Mouse (Mus musculus) regulatory T cell (primary cell): ENCODE measurements around the gene Rpl37.

Experiments used
- in situ Hi-C: fragments of 300-600 bp; cut with MboI, MseI; formaldehyde crosslinking; loops from one replicate; pipeline ENCODE4 v1.15.1; 2025; ENCODE audit warnings: high pct_unique_total_duplicates

Rpl37 gene

GRCm38 (mm10) chr15:5116270-5117030 lies at the start of gene Rpl37:
Rpl37 (plus strand) TSS chr15:5116645.
- in situ Hi-C loops: no loop called here

GRCm38 (mm10) chr15:5068801-5069518 lies 47.5 kb upstream of the Rpl37 start:
- in situ Hi-C loops: no loop called here

- in situ Hi-C loops: loop anchor here (10.0 kb wide), 1 partner anchor 1106 kb away; the partner anchor contains the start of gene Fbxo4
Observed at GRCm38 (mm10) chr15:5081235-5081634, 35.2 kb upstream of the Rpl37 start.

GRCm38 (mm10) chr15:5086162-5086561 lies 30.3 kb upstream of the Rpl37 start:
- in situ Hi-C loops: loop anchor here (10.0 kb wide), 1 partner anchor 1111 kb away; the partner anchor contains the start of gene Fbxo4

GRCm38 (mm10) chr15:5088850-5089608 lies 27.4 kb upstream of the Rpl37 start:
- in situ Hi-C loops: loop anchor here (10.0 kb wide), 1 partner anchor 1114 kb away; the partner anchor contains the start of gene Fbxo4

GRCm38 (mm10) chr15:5090131-5090530 lies 26.3 kb upstream of the Rpl37 start:
- in situ Hi-C loops: no loop called here

GRCm38 (mm10) chr15:5095534-5096301 lies 20.7 kb upstream of the Rpl37 start:
- in situ Hi-C loops: no loop called here

GRCm38 (mm10) chr15:5097376-5097775 lies 19.1 kb upstream of the Rpl37 start:
- in situ Hi-C loops: no loop called here

GRCm38 (mm10) chr15:5102312-5102711 lies 14.1 kb upstream of the Rpl37 start:
- in situ Hi-C loops: no loop called here

GRCm38 (mm10) chr15:5105891-5106290 lies 10.6 kb upstream of the Rpl37 start:
- in situ Hi-C loops: no loop called here

- in situ Hi-C loops: no loop called here
Observed at GRCm38 (mm10) chr15:5106293-5106692, 10.2 kb upstream of the Rpl37 start.

GRCm38 (mm10) chr15:5107686-5108654 lies 8.5 kb upstream of the Rpl37 start, which contains the start of gene Card6:
Card6 (minus strand) TSS chr15:5108539.
- in situ Hi-C loops: no loop called here

GRCm38 (mm10) chr15:5108655-5109040 lies 7.8 kb upstream of the Rpl37 start:
- in situ Hi-C loops: no loop called here

GRCm38 (mm10) chr15:5112651-5113050 lies 3.8 kb upstream of the Rpl37 start:
- in situ Hi-C loops: no loop called here

GRCm38 (mm10) chr15:5115173-5115572 lies 1.3 kb upstream of the Rpl37 start:
- in situ Hi-C loops: no loop called here

GRCm38 (mm10) chr15:5117031-5117601 lies 671 bp downstream of the Rpl37 start:
- in situ Hi-C loops: no loop called here

GRCm38 (mm10) chr15:5118626-5119025 lies 2.2 kb downstream of the Rpl37 start:
- in situ Hi-C loops: no loop called here

- in situ Hi-C loops: no loop called here
Observed at GRCm38 (mm10) chr15:5119192-5119591, 2.7 kb downstream of the Rpl37 start.

GRCm38 (mm10) chr15:5119707-5120106 lies 3.3 kb downstream of the Rpl37 start:
- in situ Hi-C loops: no loop called here
